18 mouse cellular contexts compared by ENCODE assay signal in the genomic region with DNA sequence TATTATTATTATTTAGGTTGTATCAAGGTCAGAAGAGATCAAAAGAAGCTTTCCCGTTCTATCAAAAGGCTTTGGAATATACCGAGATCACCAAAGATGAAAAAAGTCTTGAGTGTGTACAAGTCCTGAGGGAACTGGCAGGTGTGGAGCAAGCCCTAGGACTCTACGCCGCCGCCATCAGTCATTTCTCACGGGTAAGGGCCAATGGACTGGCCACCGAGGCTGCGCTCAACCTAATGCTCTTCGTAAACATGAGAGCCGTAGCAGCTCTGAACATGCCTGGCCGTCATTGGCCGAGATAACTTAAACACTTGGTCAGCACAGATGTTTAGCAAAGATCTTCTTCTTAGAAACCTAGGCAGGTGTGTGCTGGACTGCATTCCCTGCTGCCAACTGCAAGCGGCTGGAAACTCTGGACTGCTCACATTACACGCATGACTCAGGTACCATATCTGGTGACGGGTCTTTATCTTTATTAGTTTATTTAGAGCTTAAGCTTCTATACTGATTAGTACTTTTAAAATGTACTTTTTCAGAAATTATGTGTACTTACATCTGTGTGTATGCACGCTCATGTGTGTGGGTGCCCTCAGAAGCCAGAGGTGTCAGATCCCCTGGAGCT.
"Had no signal": no experiment of that assay in that cellular context is flagged by ENCODE, and none has a peak within 500 bp of the region (broad histone marks: within the 10 kb centered on the region; RNA-seq: fewer than 3 reads in every experiment).

No protein-coding gene starts in this region.

- H3K4me3 ChIP-seq: kidney, embryonic 15.5 days; limb, embryonic 12.5 days; limb, embryonic 15.5 days had no signal

- H3K4me2 ChIP-seq: kidney, embryonic 15.5 days; limb, embryonic 12.5 days; limb, embryonic 15.5 days; liver, embryonic 11.5 days; lung, embryonic 14.5 days; midbrain, embryonic 11.5 days had no signal

- DNase-seq: kidney, adult 8-10 months; kidney, postnatal 10 days; kidney, postnatal 36 days; left cerebral cortex, postnatal 4 days; liver, postnatal 0 days; lung, embryonic 14.5 days; lung, postnatal 10 days; lung, postnatal 36 days; midbrain, embryonic 14.5 days; thymus, adult 2 months; thymus, postnatal 14 days; thymus, postnatal 4 days had no signal

- ATAC-seq: liver, postnatal 0 days had no signal

- H3K9me3 ChIP-seq: kidney, embryonic 15.5 days; limb, embryonic 12.5 days; limb, embryonic 15.5 days had no signal

- H3K27ac ChIP-seq: kidney, embryonic 15.5 days; limb, embryonic 12.5 days; limb, embryonic 15.5 days; liver, embryonic 14.5 days had no signal

- H3K4me1 ChIP-seq: limb, embryonic 12.5 days; limb, embryonic 15.5 days had no signal

- H3K27me3 ChIP-seq: kidney, embryonic 15.5 days; limb, embryonic 12.5 days; limb, embryonic 15.5 days had no signal

- H3K9ac ChIP-seq: kidney, embryonic 15.5 days; limb, embryonic 12.5 days; limb, embryonic 15.5 days; liver, embryonic 14.5 days; liver, postnatal 0 days; lung, embryonic 14.5 days had no signal
